Mouse (Mus musculus) hindbrain, embryonic 16.5 days (tissue): ENCODE results near the gene Olfr267. TPM values are rescaled to one million over a fixed set of nuclear protein-coding genes. Genes with fewer than 3 reads are reported as not detected.
A peak's percentile ranks its signal among the peaks of the same experiment; 100 is the strongest.

Experiments used
- ATAC-seq: fragments of 200-750 bp; cut with Nextera tagmentation; 2 replicates; pipeline ENCODE4 v1.8.0; 2017; ENCODE audit warnings: moderate TSS enrichment, moderate library complexity
- H3K27ac ChIP-seq: fragments of 300-500 bp; sonication (generic); 2 replicates; pipeline ENCODE4 v1.5.1; 2014; ENCODE audit warnings: low read depth, mild to moderate bottlenecking, control low read depth, low read length, moderate library complexity
- H3K27me3 ChIP-seq: fragments of 300-500 bp; sonication (generic); replicated peaks from 2 replicates; pipeline ENCODE4 v1.6.1; 2014; ENCODE audit warnings: low read length; ENCODE audit not compliant: control insufficient read depth, insufficient read depth
- H3K36me3 ChIP-seq: fragments of 300-500 bp; sonication (generic); 2 replicates; pipeline ENCODE4 v1.6.1; 2014; ENCODE audit warnings: mild to moderate bottlenecking, low read length, moderate library complexity, mixed read lengths; ENCODE audit not compliant: control insufficient read depth, insufficient read depth
- H3K4me1 ChIP-seq: fragments of 300-500 bp; sonication (generic); 2 replicates; pipeline ENCODE4 v1.6.1; 2014; ENCODE audit warnings: low read depth, low read length; ENCODE audit not compliant: control insufficient read depth, insufficient read depth
- H3K4me2 ChIP-seq: fragments of 300-500 bp; sonication (generic); 2 replicates; pipeline ENCODE4 v1.6.1; 2014; ENCODE audit warnings: mild to moderate bottlenecking, low read length, control low read depth, moderate library complexity
- H3K4me3 ChIP-seq: fragments of 300-500 bp; sonication (generic); 2 replicates; pipeline ENCODE4 v1.5.1; 2014; ENCODE audit warnings: mild to moderate bottlenecking, low read length, control low read depth, moderate library complexity
- H3K9ac ChIP-seq: fragments of 300-500 bp; sonication (generic); 2 replicates; pipeline ENCODE4 v1.6.1; 2014; ENCODE audit warnings: low read depth, mild to moderate bottlenecking, control low read depth, low read length, moderate library complexity
- H3K9me3 ChIP-seq: fragments of 300-500 bp; sonication (generic); 2 replicates; pipeline ENCODE4 v1.6.1; 2014; ENCODE audit warnings: mild to moderate bottlenecking, low read length, moderate library complexity; ENCODE audit not compliant: control insufficient read depth
- WGBS: fragments of 180-500 bp; shearing (Covaris S2); extraction: QIAGEN DNeasy Blood & Tissue Kit; methylation state at CpG from one replicate; pipeline ENCODE4 v1.1.7; 2014; 5-methylcytosine and 5-hydroxymethylcytosine counted together
- polyA plus RNA-seq: library from polyadenylated mRNA; unstranded; fragments of >200 nt; fragmentation: Nextera tagmentation; extraction: Ambion mirVana; gene quantifications from 2 replicates; pipeline ENCODE4 v1.2.1, GENCODE M21; 2015

Gene Olfr267
- polyA plus RNA-seq, result 0.11 TPM in 1 of 2 replicates, not detected in the other

DNA sequence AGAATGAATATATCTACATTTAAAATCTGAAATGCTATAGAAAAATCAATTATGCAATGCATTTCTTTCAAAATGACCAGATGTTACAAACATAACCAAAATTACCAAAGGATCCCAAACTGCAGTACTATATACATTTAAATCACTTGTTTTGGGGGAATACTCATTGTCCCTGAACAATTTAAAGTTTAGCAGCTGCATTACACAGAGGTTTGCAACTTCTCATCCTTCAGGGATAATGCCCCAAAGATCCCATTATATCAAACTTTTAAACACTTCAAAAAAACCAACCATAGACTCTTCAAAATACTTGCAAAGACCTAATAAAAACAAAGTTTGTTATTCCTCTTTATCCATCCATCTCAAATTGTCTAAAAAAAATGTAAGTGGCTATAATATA is at the start of gene Olfr267:
Gene Olfr267 (minus strand): TSS at position 101 of the 400 bp plus-strand sequence.
- ATAC-seq, result no peak
- H3K36me3 ChIP-seq, result no peaks in the 10 kb centered on the region
- no peaks in the 10 kb centered on the region for H3K4me1 ChIP-seq
- no peak within 1 kb of the TSS for H3K4me2 ChIP-seq
- H3K4me3 ChIP-seq, result no peak within 1 kb of the TSS
- no peak within 1 kb of the TSS for H3K27ac ChIP-seq
- H3K27me3 ChIP-seq, result no peaks in the 10 kb centered on the region
- H3K9ac ChIP-seq, result no peak within 1 kb of the TSS
- no peaks in the 10 kb centered on the region for H3K9me3 ChIP-seq

DNA sequence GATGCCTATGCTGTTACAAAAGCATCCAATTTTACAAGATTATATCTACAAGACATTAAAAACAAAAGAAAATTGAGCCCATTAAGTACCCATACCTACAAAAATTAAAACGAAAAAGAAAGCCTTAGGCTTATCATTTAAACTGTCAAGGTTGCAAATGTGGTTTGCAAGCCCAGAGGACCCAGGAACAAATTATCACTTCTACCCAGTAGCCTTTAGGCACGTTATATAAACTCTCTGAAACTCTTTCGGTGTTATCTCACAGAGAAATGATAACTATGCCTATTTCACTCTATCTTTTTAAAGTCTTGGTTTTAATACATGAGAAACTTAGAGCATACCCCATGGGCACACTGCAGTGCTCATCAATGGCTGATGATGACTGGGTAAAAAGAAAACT is 45.4 kb upstream of the Olfr267 start:
- WGBS, result 83% methylated on average over 3 of the region's 3 CpGs
- H3K4me3 ChIP-seq, result no peak overlapping the region
- ATAC-seq, result no peak
- H3K9me3 ChIP-seq, result no peaks in the 10 kb centered on the region
- no peak overlapping the region for H3K9ac ChIP-seq
- no peak overlapping the region for H3K4me2 ChIP-seq
- no peaks in the 10 kb centered on the region for H3K4me1 ChIP-seq
- no peaks in the 10 kb centered on the region for H3K27me3 ChIP-seq
- no peak overlapping the region for H3K27ac ChIP-seq
- H3K36me3 ChIP-seq, result peaks cover 14% of the 10 kb centered on the region

DNA sequence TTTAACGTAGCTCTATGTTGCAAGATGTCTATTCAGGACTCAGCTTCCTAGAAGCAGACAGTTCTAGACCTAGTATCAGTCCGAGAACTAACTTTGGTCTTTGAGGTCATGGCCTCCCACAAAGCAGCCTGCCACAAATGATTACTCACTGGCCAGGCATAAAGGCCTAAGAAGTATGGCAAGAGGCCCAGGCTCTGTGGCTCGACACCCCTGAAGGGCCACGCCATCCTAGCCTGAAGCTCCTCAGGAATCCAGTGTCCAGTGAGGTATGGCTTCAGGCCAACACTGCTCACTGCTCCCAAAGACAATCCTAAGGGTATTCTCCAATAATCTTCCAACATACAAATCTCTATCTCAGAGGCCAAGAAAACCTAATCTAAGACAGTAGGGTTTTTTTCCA is 38.4 kb upstream of the Olfr267 start:
- Histone ChIP-seq H3K27me3 (no peaks in the 10 kb centered on the region), H3K9ac (no peak overlapping the region), H3K36me3 (peaks cover 26% of the 10 kb centered on the region), H3K9me3 (no peaks in the 10 kb centered on the region), H3K4me2 (no peak overlapping the region), H3K27ac (no peak overlapping the region), H3K4me3 (no peak overlapping the region), H3K4me1 (no peaks in the 10 kb centered on the region)
- WGBS, result 73% methylated on average over 4 of the region's 4 CpGs
- no peak for ATAC-seq

DNA sequence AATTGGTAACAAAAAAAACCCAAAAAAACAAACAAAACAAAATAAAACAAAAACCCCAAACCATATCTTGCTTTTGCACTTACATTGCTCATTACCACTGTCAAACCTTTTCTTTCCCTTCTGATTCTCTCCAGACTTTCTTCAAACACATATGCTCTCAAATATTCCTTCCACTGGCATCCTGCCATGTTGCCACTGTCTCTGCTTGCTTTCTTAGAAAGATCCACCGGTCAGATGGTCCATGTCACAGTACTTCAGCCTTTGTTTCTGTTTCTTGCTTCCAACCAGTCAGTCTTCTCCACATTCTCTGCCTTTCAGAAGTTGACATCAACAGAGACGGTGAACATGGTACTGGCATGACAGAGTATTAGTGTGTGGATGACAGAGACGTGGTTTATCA is 857 bp downstream of the Olfr267 start:
- no peak overlapping the region for H3K4me3 ChIP-seq
- no peaks in the 10 kb centered on the region for H3K27me3 ChIP-seq
- 72% methylated on average over 3 of the region's 3 CpGs for WGBS
- H3K4me2 ChIP-seq, result no peak overlapping the region
- H3K4me1 ChIP-seq, result no peaks in the 10 kb centered on the region
- no peak overlapping the region for H3K9ac ChIP-seq
- H3K36me3 ChIP-seq, result no peaks in the 10 kb centered on the region
- no peak for ATAC-seq
- H3K9me3 ChIP-seq, result no peaks in the 10 kb centered on the region
- H3K27ac ChIP-seq, result no peak overlapping the region

DNA sequence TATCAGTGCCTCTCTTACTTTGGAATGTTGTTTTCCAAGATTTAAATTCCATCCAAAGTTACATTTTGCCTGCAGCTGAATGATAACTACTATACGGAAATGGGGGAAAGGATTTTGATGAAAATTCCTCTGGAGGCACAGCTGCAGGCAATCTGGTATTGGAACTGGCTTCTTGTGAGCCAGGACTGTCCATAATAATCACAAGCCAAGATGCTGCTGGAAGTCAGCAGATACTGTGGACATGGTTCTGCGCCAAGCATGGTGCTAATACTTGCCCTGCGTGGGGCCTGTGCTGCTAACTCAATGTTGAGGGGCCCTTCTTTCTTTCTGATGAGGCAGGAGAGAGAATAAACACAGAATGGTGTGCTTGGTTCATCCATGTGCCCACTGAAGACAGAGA is 24.1 kb downstream of the Olfr267 start:
- Histone ChIP-seq H3K36me3 (no peaks in the 10 kb centered on the region), H3K9ac (no peak overlapping the region), H3K9me3 (no peaks in the 10 kb centered on the region), H3K27me3 (no peaks in the 10 kb centered on the region), H3K4me1 (no peaks in the 10 kb centered on the region), H3K4me2 (no peak overlapping the region), H3K4me3 (no peak overlapping the region), H3K27ac (no peak overlapping the region)
- ATAC-seq, result no peak
- 94% methylated on average over 3 of the region's 3 CpGs for WGBS

DNA sequence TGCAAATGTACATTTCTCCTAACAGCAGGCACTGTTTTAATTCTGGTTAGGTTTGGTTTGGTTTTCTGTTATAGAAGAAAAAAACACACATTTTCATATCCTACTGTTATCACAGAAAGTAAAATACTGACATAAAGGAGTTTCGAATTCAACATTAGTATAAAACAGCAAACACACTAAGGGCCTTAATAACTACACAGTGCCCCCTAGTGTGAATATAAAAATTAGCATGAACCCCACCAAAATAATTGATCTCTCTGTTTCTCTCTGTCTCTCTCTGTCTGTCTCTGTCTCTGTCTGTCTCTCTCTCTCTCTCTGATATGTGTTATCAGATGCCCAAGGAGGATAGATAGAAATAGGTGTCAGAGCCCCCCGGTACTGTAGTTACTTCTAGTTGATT is 38.0 kb downstream of the Olfr267 start:
- Histone ChIP-seq H3K36me3 (no peaks in the 10 kb centered on the region), H3K27ac (no peak overlapping the region), H3K9ac (no peak overlapping the region), H3K4me3 (no peak overlapping the region), H3K9me3 (no peaks in the 10 kb centered on the region), H3K27me3 (no peaks in the 10 kb centered on the region), H3K4me1 (no peaks in the 10 kb centered on the region), H3K4me2 (no peak overlapping the region)
- WGBS, result 68% methylated on average over 2 of the region's 2 CpGs
- ATAC-seq, result no peak

DNA sequence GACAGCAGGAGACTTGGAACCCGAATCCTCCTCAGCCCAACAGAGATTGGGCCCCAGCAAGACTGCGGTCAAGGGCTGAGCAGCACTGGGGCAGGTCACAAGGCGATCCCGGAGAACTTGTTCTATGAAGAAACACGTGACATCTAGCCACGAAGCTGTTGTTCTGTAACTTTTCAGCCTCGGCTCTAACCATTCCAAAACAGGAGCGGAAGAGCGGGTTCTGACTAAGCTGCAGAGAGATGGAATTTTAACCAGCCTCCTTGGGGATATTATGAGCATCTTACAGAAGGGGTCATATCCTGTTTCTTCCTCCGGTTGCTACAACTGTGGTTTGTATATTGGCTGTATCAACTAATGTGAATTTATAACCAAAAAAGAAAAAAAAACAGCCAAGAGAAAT is 38.4 kb downstream of the Olfr267 start:
- no peak overlapping the region for H3K27ac ChIP-seq
- H3K4me2 ChIP-seq, result no peak overlapping the region
- H3K9ac ChIP-seq, result no peak overlapping the region
- H3K9me3 ChIP-seq, result no peaks in the 10 kb centered on the region
- H3K4me3 ChIP-seq, result no peak overlapping the region
- H3K36me3 ChIP-seq, result no peaks in the 10 kb centered on the region
- no peaks in the 10 kb centered on the region for H3K27me3 ChIP-seq
- no peaks in the 10 kb centered on the region for H3K4me1 ChIP-seq
- WGBS, result 58% methylated on average over 10 of the region's 10 CpGs
- ATAC-seq, result no peak

DNA sequence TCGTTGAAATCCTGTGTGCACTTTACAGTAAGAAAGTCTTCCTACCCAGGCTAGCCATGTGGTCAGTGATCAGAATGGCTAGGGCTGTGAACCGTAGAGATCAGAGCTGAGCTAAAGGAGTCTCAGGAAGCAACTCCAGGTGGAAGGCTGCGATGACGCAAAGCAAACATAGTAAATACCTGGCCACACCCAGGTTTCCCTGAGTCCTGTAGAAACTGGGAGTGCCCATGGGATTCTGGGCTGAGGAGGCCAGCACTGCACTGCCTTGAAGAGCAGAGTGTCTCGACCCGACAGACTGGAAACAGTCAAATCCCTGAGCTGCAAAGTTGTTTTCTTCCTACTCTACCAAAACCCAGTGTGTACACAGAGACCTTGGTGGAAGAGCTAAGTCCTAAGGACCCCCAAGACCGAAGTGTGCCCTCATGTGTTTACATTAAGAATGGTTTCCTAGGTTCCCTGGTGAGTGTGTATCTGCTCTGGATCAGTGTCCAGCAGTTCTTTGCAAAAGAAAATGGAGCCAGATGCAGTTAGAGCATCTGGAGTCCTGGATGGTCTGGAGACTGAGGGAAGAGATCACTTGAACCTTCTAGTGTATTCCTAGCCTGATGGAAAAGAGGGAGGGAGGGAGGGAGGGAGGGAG is 41.8 kb downstream of the Olfr267 start:
- H3K4me2 ChIP-seq, result no peak overlapping the region
- H3K4me1 ChIP-seq, result no peaks in the 10 kb centered on the region
- H3K36me3 ChIP-seq, result no peaks in the 10 kb centered on the region
- no peaks in the 10 kb centered on the region for H3K27me3 ChIP-seq
- no peaks in the 10 kb centered on the region for H3K9me3 ChIP-seq
- no peak overlapping the region for H3K9ac ChIP-seq
- no peak overlapping the region for H3K27ac ChIP-seq
- WGBS, result 89% methylated on average over 7 of the region's 7 CpGs
- H3K4me3 ChIP-seq, result no peak overlapping the region
- no peak for ATAC-seq

DNA sequence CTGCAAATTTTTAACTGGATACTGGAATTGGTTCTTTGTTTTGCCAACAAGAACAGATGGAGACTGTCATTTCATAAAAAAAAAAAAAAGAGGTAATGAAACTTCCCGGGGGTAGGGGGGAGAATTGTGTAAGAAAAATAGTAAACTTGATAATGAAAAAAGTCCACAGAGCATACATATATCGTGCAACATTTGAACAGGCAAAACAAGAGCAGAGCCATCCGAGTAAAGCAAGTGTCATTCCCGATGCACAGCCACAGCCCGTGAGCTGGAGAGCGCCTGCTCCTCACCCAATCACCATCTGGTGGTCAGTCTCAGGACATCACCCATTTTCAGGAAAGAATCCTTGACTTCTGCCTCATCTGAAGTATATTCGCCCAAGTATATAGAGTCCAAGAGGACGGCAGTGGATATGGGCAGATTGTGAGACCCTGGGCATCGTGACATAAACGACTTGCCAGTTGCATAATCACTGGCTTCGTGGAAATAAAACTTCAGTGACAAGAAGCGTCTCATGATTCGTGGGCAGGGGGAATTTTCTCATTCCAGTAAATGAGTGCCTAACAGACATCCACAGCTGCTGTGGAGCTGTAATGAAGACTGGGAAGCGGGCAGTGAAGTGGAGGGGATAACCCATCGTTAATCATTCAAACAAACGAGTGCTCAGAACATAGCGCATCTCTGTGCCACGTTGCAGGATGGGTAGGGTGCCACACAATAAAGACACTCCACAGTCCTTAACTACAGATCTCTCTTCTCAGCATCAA is 50.5 kb downstream of the Olfr267 start:
- no peak overlapping the region for H3K9ac ChIP-seq
- H3K27ac ChIP-seq, result no peak overlapping the region
- H3K9me3 ChIP-seq, result no peaks in the 10 kb centered on the region
- WGBS, result 71% methylated on average over 18 of the region's 18 CpGs
- H3K4me2 ChIP-seq, result 0 out of 2 replicates have a peak overlapping the region, but pooled peaks have one; percentile 1
- H3K27me3 ChIP-seq, result no peaks in the 10 kb centered on the region
- 0 out of 2 replicates have a peak, but pooled peaks have one; percentile 27 for ATAC-seq
- no peak overlapping the region for H3K4me3 ChIP-seq
- H3K36me3 ChIP-seq, result no peaks in the 10 kb centered on the region
- H3K4me1 ChIP-seq, result no peaks in the 10 kb centered on the region
